In genomic region chr9:9899070-9899469, GRCm38 (mm10) we compare ENCODE assay signal across 12 mouse cellular contexts.
A peak's percentile ranks its signal among the peaks of the same experiment; 100 is the strongest.
DNase-seq lines count a peak whose midpoint lies in the region; ATAC-seq lines count a peak whose summit lies in the region.
"Had no signal": no experiment of that assay in that cellular context is flagged by ENCODE, and none has a peak within 500 bp of the region (broad histone marks: within the 10 kb centered on the region; RNA-seq: fewer than 3 reads in every experiment).

No protein-coding gene starts in this region.

- ATAC-seq in hindbrain, embryonic 13.5 days (ENCODE audit: low FRiP score): peak; percentile 87
- ATAC-seq in erythroblast, adult 5-6 weeks (replicated peaks; ENCODE audit: low FRiP score, poor library complexity, severe bottlenecking): no peak
- no peak for ATAC-seq in monocyte, adult 5-6 weeks (replicated peaks; ENCODE audit: insufficient number of reproducible peaks, low FRiP score, low TSS enrichment, poor library complexity, severe bottlenecking)
- ATAC-seq: activated CD4-positive, CD25-positive, alpha-beta regulatory T cell, adult 4 months had no signal

- H3K4me3 ChIP-seq in hindbrain, embryonic 13.5 days: no peak overlapping the region
- no peak overlapping the region for H3K4me3 ChIP-seq in hindbrain, embryonic 10.5 days
- H3K4me3 ChIP-seq: embryonic facial prominence, embryonic 15.5 days; heart, embryonic 15.5 days; megakaryocyte, embryonic 14.5 days had no signal

- H3K4me1 ChIP-seq in hindbrain, embryonic 13.5 days (replicated peaks): no peaks in the 10 kb centered on the region
- no peaks in the 10 kb centered on the region for H3K4me1 ChIP-seq in hindbrain, embryonic 10.5 days (replicated peaks)
- H3K4me1 ChIP-seq: embryonic facial prominence, embryonic 15.5 days; megakaryocyte, embryonic 14.5 days had no signal

- no peaks in the 10 kb centered on the region for H3K27me3 ChIP-seq in hindbrain, embryonic 13.5 days
- no peaks in the 10 kb centered on the region for H3K27me3 ChIP-seq in hindbrain, embryonic 10.5 days (ENCODE audit: insufficient read depth, poor library complexity, severe bottlenecking)
- H3K27me3 ChIP-seq: embryonic facial prominence, embryonic 15.5 days; heart, embryonic 15.5 days; megakaryocyte, embryonic 14.5 days had no signal

- no peak for DNase-seq in hindbrain, embryonic 10.5 days (ENCODE audit: low spot score)
- DNase-seq in cerebellum, postnatal 25 days: peak; percentile 82 to 93
- DNase-seq in layer of hippocampus, postnatal 10 days (ENCODE audit: low spot score in 2 of 2): peak; percentile 74 to 82
- peak; percentile 52 for DNase-seq in right cerebral cortex, adult 18-20 months
- no peak for DNase-seq in yolk sac, embryonic 10.5 days (ENCODE audit: low spot score)

- H3K9ac ChIP-seq in hindbrain, embryonic 13.5 days: no peak overlapping the region
- H3K9ac ChIP-seq: embryonic facial prominence, embryonic 15.5 days; heart, embryonic 15.5 days had no signal

- no peaks in the 10 kb centered on the region for H3K36me3 ChIP-seq in hindbrain, embryonic 13.5 days
- no peaks in the 10 kb centered on the region for H3K36me3 ChIP-seq in hindbrain, embryonic 10.5 days
- H3K36me3 ChIP-seq: embryonic facial prominence, embryonic 15.5 days; heart, embryonic 15.5 days had no signal

- no peaks in the 10 kb centered on the region for H3K9me3 ChIP-seq in hindbrain, embryonic 13.5 days
- H3K9me3 ChIP-seq in hindbrain, embryonic 10.5 days: no peaks in the 10 kb centered on the region
- H3K9me3 ChIP-seq: embryonic facial prominence, embryonic 15.5 days; heart, embryonic 15.5 days; megakaryocyte, embryonic 14.5 days had no signal

- no peak overlapping the region for H3K4me2 ChIP-seq in hindbrain, embryonic 13.5 days
- H3K4me2 ChIP-seq: embryonic facial prominence, embryonic 15.5 days; heart, embryonic 15.5 days had no signal

- 59% methylated on average over 5 of the region's 5 CpGs for WGBS in hindbrain, embryonic 13.5 days
- 76% methylated on average over 5 of the region's 5 CpGs for WGBS in hindbrain, embryonic 10.5 days

- no peak overlapping the region for H3K27ac ChIP-seq in hindbrain, embryonic 13.5 days
- H3K27ac ChIP-seq in hindbrain, embryonic 10.5 days: no peak overlapping the region
- H3K27ac ChIP-seq: embryonic facial prominence, embryonic 15.5 days; heart, embryonic 15.5 days had no signal

Comparison
In these comparisons a context has a peak if more than half of its experiments do, and no peak if none do; other contexts are left out.
1. DNase-seq: peak in cerebellum, postnatal 25 days (2 of 2), layer of hippocampus, postnatal 10 days (2 of 2) and right cerebral cortex, adult 18-20 months (single experiment); none in hindbrain, embryonic 10.5 days (single experiment) and yolk sac, embryonic 10.5 days (single experiment).